ENCODE assay signal across 8 mouse cellular contexts in genomic region chr8:69790364-69790763, GRCm38 (mm10). TPM values are rescaled to one million over a fixed set of nuclear protein-coding genes. Genes with fewer than 3 reads are reported as not detected.
DNase-seq lines count a peak whose midpoint lies in the region; ATAC-seq and TF ChIP-seq lines count a peak whose summit lies in the region.

No protein-coding gene starts in this region.

- no peak for DNase-seq in kidney, postnatal 14 days
- no peak for DNase-seq in ES-E14 (ENCODE audit: low read depth, low spot score)
- no peak for DNase-seq in limb, embryonic 14.5 days (ENCODE audit: low spot score)
- DNase-seq in splenic B cell, adult 2 months (ENCODE audit: low read depth, low spot score) = peak; percentile 16
- DNase-seq in MN1 (ENCODE audit: low spot score) = no peak
- DNase-seq in cerebellum, postnatal 14 days = no peak

- H3K4me1 ChIP-seq in kidney, embryonic 15.5 days = peaks cover 27% of the 10 kb centered on the region
- H3K4me1 ChIP-seq in ES-E14 (ENCODE audit: control insufficient read depth in 2 of 2, insufficient read depth in 2 of 2, low read length in 2 of 2, poor library complexity in 1 of 2) = peaks cover 4% of the 10 kb centered on the region in 2 experiments; a peak in 1 of 4 replicates
- H3K4me1 ChIP-seq in limb, embryonic 14.5 days (ENCODE audit: control insufficient read depth, insufficient read depth, low read length) = peaks cover 16% of the 10 kb centered on the region

- peak overlapping the region; percentile 94 for H3K27ac ChIP-seq in kidney, embryonic 15.5 days
- H3K27ac ChIP-seq in ES-E14 (ENCODE audit: insufficient read depth, low read depth, low read length, poor library complexity, severe bottlenecking) = peak overlapping the region; percentile 82; the same call in 1 of the 2 replicates
- no peak overlapping the region for H3K27ac ChIP-seq in limb, embryonic 14.5 days (replicated peaks; ENCODE audit: low read depth, low read length)

- H3K9ac ChIP-seq in kidney, embryonic 15.5 days = peak overlapping the region; percentile 97
- peak overlapping the region; percentile 57; the same call in 1 of the 2 replicates for H3K9ac ChIP-seq in ES-E14 (ENCODE audit: insufficient read depth, low read depth, low read length, poor library complexity, severe bottlenecking)
- peak overlapping the region; percentile 92 for H3K9ac ChIP-seq in limb, embryonic 14.5 days (ENCODE audit: low read depth, low read length, severe bottlenecking)

- H3K4me3 ChIP-seq in kidney, embryonic 15.5 days (replicated peaks) = peak overlapping the region; percentile 99
- peak overlapping the region; percentile 93 to 94; a peak in 3 of 4 replicates for H3K4me3 ChIP-seq in ES-E14 (ENCODE audit: insufficient read depth in 1 of 2, low read depth in 1 of 2, low read length in 2 of 2, poor library complexity in 1 of 2, severe bottlenecking in 1 of 2)
- peak overlapping the region; percentile 99 for H3K4me3 ChIP-seq in limb, embryonic 14.5 days (replicated peaks; ENCODE audit: low read length)

- ATAC-seq in kidney, embryonic 15.5 days (replicated peaks; ENCODE audit: low FRiP score) = no peak; the same call in 1 of the 2 replicates
- ATAC-seq in erythroid progenitor cell, adult 5-6 weeks (replicated peaks; ENCODE audit: low FRiP score, poor library complexity, severe bottlenecking) = peak; percentile 32
- no peak for ATAC-seq in limb, embryonic 14.5 days (ENCODE audit: low FRiP score, low read depth)

- H3K9me3 ChIP-seq in kidney, embryonic 15.5 days (replicated peaks) = no peaks in the 10 kb centered on the region
- no peaks in the 10 kb centered on the region for H3K9me3 ChIP-seq in ES-E14 (ENCODE audit: control insufficient read depth, insufficient read depth, low read depth, low read length)
- H3K9me3 ChIP-seq in limb, embryonic 14.5 days (ENCODE audit: control insufficient read depth, low read length) = no peaks in the 10 kb centered on the region

- H3K4me2 ChIP-seq in kidney, embryonic 15.5 days = peak overlapping the region; percentile 77
- H3K4me2 ChIP-seq in limb, embryonic 14.5 days (replicated peaks; ENCODE audit: low read depth, low read length, severe bottlenecking) = peak overlapping the region; percentile 66

- in situ Hi-C loops in ES-E14 (cut with MboI; ENCODE audit: low sequenced_read_pairs in 2 of 2, unreplicated experiment in 2 of 2) = no loop called here

- H3K27me3 ChIP-seq in kidney, embryonic 15.5 days = no peaks in the 10 kb centered on the region
- no peaks in the 10 kb centered on the region for H3K27me3 ChIP-seq in limb, embryonic 14.5 days (ENCODE audit: control insufficient read depth, insufficient read depth, low read length)
- no peaks in the 10 kb centered on the region for H3K27me3 ChIP-seq in splenic B cell, adult 2 months (ENCODE audit: control insufficient read depth, insufficient read depth, low read length, poor library complexity, severe bottlenecking)

- peaks cover 23% of the 10 kb centered on the region for H3K36me3 ChIP-seq in kidney, embryonic 15.5 days
- H3K36me3 ChIP-seq in ES-E14 (ENCODE audit: control insufficient read depth, insufficient read depth, low read length, poor library complexity, severe bottlenecking) = peaks cover 22% of the 10 kb centered on the region
- peaks cover 17% of the 10 kb centered on the region for H3K36me3 ChIP-seq in limb, embryonic 14.5 days (ENCODE audit: control insufficient read depth, insufficient read depth, low read length)
- peaks cover 1% of the 10 kb centered on the region; the same call in 1 of the 2 replicates for H3K36me3 ChIP-seq in splenic B cell, adult 2 months (ENCODE audit: control insufficient read depth, insufficient read depth, low read length, poor library complexity, severe bottlenecking)

- no peak for TF ChIP-seq POLR2A in limb, embryonic 14.5 days (IDR thresholded peaks at IDR 0.05; ENCODE audit: borderline replicate concordance, extremely low read depth, insufficient read depth, insufficient read length)

- WGBS in kidney, embryonic 15.5 days = 33% methylated on average over 11 of the region's 11 CpGs
- 24% methylated on average over 11 of the region's 11 CpGs for WGBS in limb, embryonic 14.5 days

TF ChIP-seq in ES-E14, 5 proteins besides CTCF, POLR2A, EP300 and RAD21:
- TF ChIP-seq HCFC1 (IDR thresholded peaks at IDR 0.05; ENCODE audit: borderline replicate concordance, insufficient read depth, low read length) (no peak), ZNF384 (IDR thresholded peaks at IDR 0.05; ENCODE audit: low read depth, low read length) (peak; percentile 63; the same call in 1 of the 2 replicates), CHD2 (IDR thresholded peaks at IDR 0.05; ENCODE audit: low read depth, low read length) (no peak)
TF ChIP-seq in ES-E14: peak in this region for 1.

RNA-seq across cellular contexts. Expression of gene Atp13a1, which starts 0.6 kb away (rescaled TPM):
- 47.9 and 54.3 TPM in 2 replicates for polyA plus RNA-seq in kidney, embryonic 15.5 days (2015; fragmentation: Nextera tagmentation; extraction: Ambion mirVana)
- total RNA-seq in ES-E14 (2012; rRNA removed) = 123 and 193 TPM in 2 replicates
- total RNA-seq in erythroid progenitor cell, adult 5-6 weeks (2015; ENCODE audit: low replicate concordance) = 7.9 and 12.6 TPM in 2 replicates
- total RNA-seq in erythroid progenitor cell, adult 5-6 weeks (2017; ENCODE audit: low replicate concordance) = 12.3 and 13.7 TPM in 2 replicates
- polyA plus RNA-seq in limb, embryonic 14.5 days (2012; rRNA removed) = 79.7 and 118 TPM in 2 replicates
- polyA plus RNA-seq in limb, embryonic 14.5 days (2014; fragmentation: Nextera tagmentation; extraction: Ambion mirVana) = 44.8 and 47.8 TPM in 2 replicates

RNA-seq across cellular contexts. Expression of gene Zfp866, which starts 0.6 kb away (rescaled TPM):
- polyA plus RNA-seq in kidney, embryonic 15.5 days (2015; fragmentation: Nextera tagmentation; extraction: Ambion mirVana) = 29.8 and 30.1 TPM in 2 replicates
- 19.1 and 21.6 TPM in 2 replicates for total RNA-seq in ES-E14 (2012; rRNA removed)
- 21.3 and 37.3 TPM in 2 replicates for total RNA-seq in erythroid progenitor cell, adult 5-6 weeks (2015; ENCODE audit: low replicate concordance)
- 37.1 and 60.5 TPM in 2 replicates for total RNA-seq in erythroid progenitor cell, adult 5-6 weeks (2017; ENCODE audit: low replicate concordance)
- 24.8 and 29.5 TPM in 2 replicates for polyA plus RNA-seq in limb, embryonic 14.5 days (2012; rRNA removed)
- 30.6 and 36.0 TPM in 2 replicates for polyA plus RNA-seq in limb, embryonic 14.5 days (2014; fragmentation: Nextera tagmentation; extraction: Ambion mirVana)

RNA-seq across cellular contexts. Expression of gene Gm20422, which starts 15.7 kb away (rescaled TPM):
- 1.8 TPM in 1 of 2 replicates, not detected in the other for polyA plus RNA-seq in kidney, embryonic 15.5 days (2015; fragmentation: Nextera tagmentation; extraction: Ambion mirVana)
- total RNA-seq in ES-E14 (2012; rRNA removed) = not detected in 2 replicates
- total RNA-seq in erythroid progenitor cell, adult 5-6 weeks (2015; ENCODE audit: low replicate concordance) = not detected in 2 replicates
- total RNA-seq in erythroid progenitor cell, adult 5-6 weeks (2017; ENCODE audit: low replicate concordance) = not detected in 2 replicates
- polyA plus RNA-seq in limb, embryonic 14.5 days (2012; rRNA removed) = 1.1 TPM in 1 of 2 replicates, not detected in the other
- polyA plus RNA-seq in limb, embryonic 14.5 days (2014; fragmentation: Nextera tagmentation; extraction: Ambion mirVana) = 0.62 and 1.5 TPM in 2 replicates

RNA-seq across cellular contexts. Expression of gene Gmip, which starts 18.1 kb away (rescaled TPM):
- polyA plus RNA-seq in kidney, embryonic 15.5 days (2015; fragmentation: Nextera tagmentation; extraction: Ambion mirVana) = 9.5 and 10.1 TPM in 2 replicates
- total RNA-seq in ES-E14 (2012; rRNA removed) = 5.9 and 6.4 TPM in 2 replicates
- 8.4 and 24.1 TPM in 2 replicates for total RNA-seq in erythroid progenitor cell, adult 5-6 weeks (2015; ENCODE audit: low replicate concordance)
- 5.5 and 16.6 TPM in 2 replicates for total RNA-seq in erythroid progenitor cell, adult 5-6 weeks (2017; ENCODE audit: low replicate concordance)
- polyA plus RNA-seq in limb, embryonic 14.5 days (2012; rRNA removed) = 25.4 and 27.8 TPM in 2 replicates
- polyA plus RNA-seq in limb, embryonic 14.5 days (2014; fragmentation: Nextera tagmentation; extraction: Ambion mirVana) = 7.7 and 8.5 TPM in 2 replicates

RNA-seq across cellular contexts. Expression of gene Lpar2, which starts 31.9 kb away (rescaled TPM):
- polyA plus RNA-seq in kidney, embryonic 15.5 days (2015; fragmentation: Nextera tagmentation; extraction: Ambion mirVana) = 0.62 and 0.84 TPM in 2 replicates
- 5.6 and 8.3 TPM in 2 replicates for total RNA-seq in ES-E14 (2012; rRNA removed)
- 0.42 TPM in 1 of 2 replicates, not detected in the other for total RNA-seq in erythroid progenitor cell, adult 5-6 weeks (2015; ENCODE audit: low replicate concordance)
- not detected in 2 replicates for total RNA-seq in erythroid progenitor cell, adult 5-6 weeks (2017; ENCODE audit: low replicate concordance)
- polyA plus RNA-seq in limb, embryonic 14.5 days (2012; rRNA removed) = 4.1 and 6.4 TPM in 2 replicates
- polyA plus RNA-seq in limb, embryonic 14.5 days (2014; fragmentation: Nextera tagmentation; extraction: Ambion mirVana) = 1.5 TPM in 2 replicates
